Mouse (Mus musculus): ENCODE measurements around the gene 4931428F04Rik.

The 4931428F04Rik gene

DNA sequence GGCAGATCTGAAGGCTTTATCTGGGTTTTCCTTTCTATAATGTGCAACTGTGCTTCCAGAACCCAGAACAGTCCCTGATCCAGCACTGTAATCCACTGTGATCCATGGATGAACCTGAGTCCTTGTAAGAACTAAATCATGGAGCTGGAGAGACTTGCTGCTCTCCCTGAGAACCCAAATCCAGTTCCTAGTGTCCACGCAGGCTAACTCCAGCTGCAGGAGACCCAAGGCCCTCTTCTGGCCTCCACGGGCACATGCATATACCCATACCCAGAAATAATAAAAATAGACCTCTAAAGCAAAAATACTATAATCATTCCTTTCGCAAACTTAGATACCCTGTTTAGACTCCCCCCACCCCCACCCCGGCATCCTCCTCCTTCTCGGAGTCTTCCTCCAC lies 1.4 kb downstream of the 4931428F04Rik start:
- WGBS = 55% methylated on average over 5 of the region's 5 CpGs

DNA sequence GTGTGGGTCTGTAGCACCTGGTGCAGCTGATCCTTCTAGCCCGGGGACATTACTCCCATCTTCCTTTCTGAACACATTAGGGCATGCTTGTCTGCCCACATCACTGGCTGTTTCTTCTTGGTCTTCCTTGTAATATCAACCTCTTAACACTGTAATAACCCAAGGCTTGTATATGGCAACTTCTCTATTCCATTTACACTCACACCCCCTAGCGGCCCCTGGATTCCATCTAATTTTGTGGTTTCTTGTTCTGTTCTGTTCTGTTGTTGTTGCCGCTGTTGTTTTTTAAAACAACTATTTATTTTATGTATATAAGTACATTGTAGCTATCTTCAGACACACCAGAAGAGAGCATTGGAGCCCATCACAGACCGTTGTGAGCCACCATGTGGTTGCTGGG lies 2.8 kb downstream of the 4931428F04Rik start:
- 89% methylated on average over 4 of the region's 4 CpGs for WGBS

DNA sequence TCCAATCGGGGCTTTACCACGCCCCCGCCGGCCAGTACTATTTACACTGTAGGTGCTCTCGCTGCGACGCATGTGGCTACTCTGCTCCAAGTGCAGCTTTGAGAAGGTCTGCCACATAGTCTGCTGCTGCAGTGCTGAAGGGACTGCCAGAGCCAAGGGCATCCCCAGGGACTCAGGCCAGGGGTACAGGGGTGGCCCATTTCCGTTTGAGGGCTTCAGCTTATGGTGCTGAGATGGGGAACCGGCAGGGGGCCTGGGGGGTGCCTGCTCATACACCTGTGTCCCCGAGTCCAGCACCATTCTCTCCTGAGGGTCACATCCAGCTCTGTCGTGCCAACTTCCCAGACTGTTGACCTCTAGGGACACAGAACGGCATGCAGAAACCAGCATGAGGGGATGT lies 4.2 kb downstream of the 4931428F04Rik start:
- 65% methylated on average over 12 of the region's 12 CpGs for WGBS

- WGBS = 52% methylated on average over 23 of the region's 23 CpGs
These were observed 6.6 kb downstream of the 4931428F04Rik start for GRCm38 (mm10) chr8:105283074-105283473.

GRCm38 (mm10) chr8:105282239-105282638 lies 7.4 kb downstream of the 4931428F04Rik start:
- 94% methylated on average over 4 of the region's 4 CpGs for WGBS

- WGBS = 93% methylated on average over 12 of the region's 12 CpGs
These were observed 7.8 kb downstream of the 4931428F04Rik start for GRCm38 (mm10) chr8:105281821-105282220.

DNA sequence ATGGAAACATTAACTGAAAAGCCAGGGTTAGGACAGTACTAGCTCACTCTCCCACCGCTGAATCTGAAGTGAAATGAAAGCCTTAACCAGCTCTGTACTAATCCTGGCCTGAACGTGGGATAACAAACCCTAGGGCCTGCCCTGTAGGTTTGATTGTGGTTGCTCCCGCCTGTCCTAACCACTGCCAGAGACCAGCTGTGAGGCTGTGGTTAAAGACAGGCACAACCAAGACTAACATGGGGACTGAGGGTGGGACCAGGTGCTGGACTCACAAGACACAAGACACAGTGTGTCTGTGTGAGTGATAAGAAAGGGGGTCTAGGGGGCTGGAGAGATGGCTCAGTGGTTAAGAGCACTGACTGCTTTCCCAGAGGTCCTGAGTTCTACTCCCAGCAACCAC lies 9.1 kb downstream of the 4931428F04Rik start:
- WGBS = 84% methylated on average over 3 of the region's 3 CpGs

DNA sequence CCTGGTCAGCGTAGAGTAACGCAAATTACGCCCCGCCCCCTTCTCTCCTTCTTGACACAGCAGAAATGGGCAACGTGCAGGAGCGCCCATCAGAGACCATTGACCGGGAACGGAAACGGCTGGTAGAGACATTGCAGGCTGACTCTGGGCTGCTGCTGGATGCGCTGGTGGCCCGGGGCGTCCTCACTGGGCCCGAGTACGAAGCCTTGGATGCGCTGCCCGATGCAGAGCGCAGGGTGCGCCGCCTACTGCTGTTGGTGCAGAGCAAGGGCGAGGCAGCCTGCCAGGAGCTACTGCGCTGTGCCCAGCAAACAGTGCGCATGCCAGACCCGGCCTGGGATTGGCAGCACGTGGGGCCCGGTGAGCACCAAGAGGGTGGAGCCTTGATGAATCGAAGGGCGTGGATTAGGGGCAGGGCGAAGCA lies 10.7 kb downstream of the 4931428F04Rik start:
- 5% methylated on average over 28 of the region's 28 CpGs for WGBS

- WGBS = 4% methylated on average over 30 of the region's 30 CpGs
These were observed 13.2 kb downstream of the 4931428F04Rik start for GRCm38 (mm10) chr8:105276292-105277120.

DNA sequence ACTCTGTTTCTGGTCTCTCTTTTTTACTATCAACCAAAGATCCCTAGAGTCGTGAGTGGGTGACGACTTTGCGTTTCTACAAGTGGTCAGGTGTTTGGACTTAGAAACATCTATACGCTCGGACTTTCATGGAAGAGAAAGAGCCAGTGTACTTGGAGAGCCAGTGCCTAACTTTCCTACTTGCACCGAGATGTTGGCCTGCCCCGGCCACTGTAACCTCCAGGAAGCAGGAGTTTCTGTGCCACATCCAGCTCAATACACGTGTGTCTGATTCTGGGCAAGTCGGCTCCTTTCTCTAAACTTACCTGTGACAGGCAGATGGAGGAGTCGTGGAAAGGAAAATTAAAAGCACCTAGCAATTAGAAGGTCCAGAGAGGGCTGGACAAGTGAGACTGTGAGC lies 13.8 kb downstream of the 4931428F04Rik start, which contains the start of gene Nol3:
Gene Nol3, plus strand, starts transcription at position 301 of the 400 bp plus-strand sequence.
- WGBS = 3% methylated on average over 10 of the region's 10 CpGs

DNA sequence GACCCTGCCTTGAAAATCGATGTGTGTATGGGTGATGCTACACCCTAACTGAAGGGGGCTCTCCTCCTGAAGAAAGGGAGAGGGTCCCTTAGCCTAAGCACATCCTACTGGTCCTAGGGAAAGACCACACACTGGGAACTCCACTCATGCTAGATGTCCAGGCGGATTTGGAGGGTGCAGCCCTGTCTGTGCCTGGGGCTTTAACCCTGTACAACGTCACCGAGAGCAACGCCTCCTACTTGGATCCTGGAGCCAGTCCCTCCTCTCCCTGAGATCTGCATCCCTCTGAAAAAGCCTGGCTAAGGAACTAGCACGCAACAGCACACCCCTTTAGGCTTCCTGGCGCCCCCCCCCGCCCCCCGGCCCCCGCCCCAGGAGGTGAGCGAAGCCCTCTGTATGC lies 14.3 kb downstream of the 4931428F04Rik start:
- WGBS = 8% methylated on average over 11 of the region's 11 CpGs

GRCm38 (mm10) chr8:105270916-105271186 lies 18.8 kb downstream of the 4931428F04Rik start:
- WGBS = 32% methylated on average over 11 of the region's 11 CpGs

DNA sequence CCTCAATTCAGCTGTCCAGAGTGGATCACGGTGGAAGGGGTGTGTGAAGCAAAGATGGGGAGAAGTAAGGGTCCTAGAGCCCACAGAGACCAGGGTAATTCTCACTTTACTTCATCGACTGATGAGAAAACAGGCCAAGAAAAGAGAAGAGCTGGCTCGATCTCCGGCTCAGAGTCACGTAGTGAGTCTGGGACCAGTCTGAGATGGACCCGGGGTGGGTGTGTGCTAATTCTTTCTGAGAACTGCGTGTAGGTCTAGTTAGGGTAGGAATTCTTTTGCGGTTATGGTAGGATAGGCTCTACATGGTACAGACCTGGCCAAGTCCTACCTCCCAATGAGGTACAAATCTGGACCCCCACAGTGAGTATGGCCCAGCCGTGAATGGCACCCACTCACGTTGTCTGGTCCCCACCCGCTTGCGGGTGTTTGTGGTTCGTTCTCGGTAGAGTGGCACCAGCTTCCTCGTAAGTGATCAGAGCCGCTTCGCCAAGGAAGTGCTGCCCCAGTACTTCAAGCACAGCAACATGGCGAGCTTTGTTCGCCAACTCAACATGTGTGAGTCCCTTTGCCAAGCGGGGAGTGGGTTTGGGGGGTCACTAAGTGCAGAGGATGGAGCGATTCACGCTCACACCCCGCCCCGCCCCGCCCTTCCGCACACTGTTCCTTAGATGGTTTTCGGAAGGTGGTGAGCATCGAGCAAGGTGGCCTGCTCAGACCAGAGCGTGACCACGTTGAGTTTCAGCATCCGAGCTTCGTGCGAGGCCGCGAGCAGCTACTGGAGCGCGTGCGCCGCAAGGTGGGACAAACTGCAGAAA lies 19.4 kb downstream of the 4931428F04Rik start:
- 21% methylated on average over 39 of the region's 39 CpGs for WGBS

DNA sequence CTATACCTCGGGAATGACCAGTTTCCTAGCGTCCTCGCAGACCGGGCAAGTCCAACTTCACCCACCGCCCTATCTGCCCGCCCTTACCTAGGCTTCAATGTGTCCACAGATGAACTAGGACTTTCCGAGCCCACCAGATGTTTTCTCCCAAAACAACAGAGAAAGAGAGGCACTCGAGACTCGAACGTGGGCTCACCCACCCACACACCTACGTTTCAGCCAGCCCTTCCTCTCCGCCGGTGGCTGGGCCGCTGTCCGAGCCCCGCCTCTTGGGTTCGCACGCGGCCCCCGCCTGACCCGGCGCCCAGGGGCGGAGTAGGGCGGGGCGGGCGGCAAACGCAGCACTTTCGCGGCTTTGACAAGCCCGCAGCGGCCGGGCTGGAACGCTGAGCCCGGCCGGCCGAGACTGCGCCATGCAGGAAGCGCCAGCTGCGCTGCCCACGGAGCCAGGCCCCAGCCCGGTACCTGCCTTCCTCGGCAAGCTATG lies 20.2 kb downstream of the 4931428F04Rik start, which contains the start of gene Hsf4:
Gene Hsf4, plus strand, starts transcription at position 341 of the 487 bp plus-strand sequence.
- 3% methylated on average over 42 of the region's 42 CpGs for WGBS

DNA sequence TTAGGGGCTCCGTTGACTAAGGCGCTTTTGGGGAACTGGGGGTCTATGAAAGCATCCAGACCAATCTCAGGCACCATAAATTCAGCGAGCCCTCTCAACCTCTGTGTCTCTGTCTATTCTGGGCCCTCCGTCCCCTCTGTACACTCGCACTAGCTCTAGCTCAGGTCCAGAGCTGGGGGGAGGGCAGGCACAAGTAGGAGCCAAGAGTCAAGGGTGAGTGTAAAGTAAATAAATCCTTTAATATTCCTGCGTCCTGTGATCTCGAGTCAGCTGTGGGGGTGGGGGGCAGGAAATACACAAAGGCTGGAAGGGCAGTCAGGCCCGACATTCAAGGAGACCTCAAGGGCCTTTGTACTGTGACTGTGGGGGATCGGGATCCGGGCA lies 20.6 kb downstream of the 4931428F04Rik start:
- WGBS = 6% methylated on average over 10 of the region's 10 CpGs

DNA sequence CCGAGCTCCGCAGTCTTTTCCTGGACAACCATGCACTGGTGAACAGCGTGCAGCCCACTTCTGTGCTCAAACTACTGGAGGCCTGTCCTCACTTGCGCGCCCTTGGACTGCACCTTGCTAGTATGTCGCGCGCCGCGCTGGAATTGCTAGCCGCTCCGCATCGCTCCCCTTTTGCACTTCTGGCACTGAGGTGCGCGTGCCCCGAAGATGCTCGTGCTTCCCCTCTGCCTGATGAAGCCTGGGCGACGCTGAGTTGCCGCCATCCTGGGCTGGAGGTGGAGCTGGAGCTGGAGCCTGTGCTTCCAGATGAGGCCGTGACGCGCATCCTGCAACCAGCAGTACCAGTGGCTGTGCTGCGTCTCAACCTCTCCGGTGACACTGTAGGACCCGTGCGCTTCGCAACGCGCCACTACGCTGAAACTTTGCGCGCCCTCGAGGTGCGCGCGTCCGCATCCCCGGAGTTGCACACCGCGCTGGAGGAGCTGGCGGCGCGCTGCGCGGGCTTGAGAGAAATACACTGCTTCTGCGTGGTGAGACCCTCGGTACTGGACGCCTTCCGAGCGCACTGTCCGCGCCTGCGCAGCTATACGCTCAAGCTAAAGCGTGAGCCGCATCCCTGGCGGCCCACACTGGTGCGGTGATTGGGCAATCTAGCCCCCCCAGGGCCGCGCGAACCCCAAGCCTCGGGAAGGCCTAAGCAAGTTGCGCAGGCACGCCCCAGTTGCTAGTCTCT lies 21.2 kb downstream of the 4931428F04Rik start:
- 7% methylated on average over 65 of the region's 65 CpGs for WGBS

DNA sequence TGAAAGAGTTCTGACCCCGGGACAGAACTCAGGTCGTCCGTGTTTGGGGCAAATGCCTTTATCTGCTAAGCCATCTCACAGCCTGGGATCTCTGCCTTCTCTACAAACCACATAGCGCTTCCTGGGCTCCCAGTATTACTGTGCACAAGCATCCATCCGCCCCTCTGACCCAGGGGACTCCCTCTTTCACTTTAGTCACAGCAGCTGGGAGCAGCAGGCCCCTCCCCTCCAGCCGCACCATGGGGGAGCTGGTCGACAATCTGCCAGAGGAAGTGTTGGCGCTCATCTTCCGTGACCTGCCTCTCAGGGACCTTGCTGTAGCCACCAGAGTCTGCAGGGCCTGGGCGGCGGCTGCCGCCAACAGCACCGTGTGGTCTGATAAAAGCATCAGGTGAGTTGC lies 22.9 kb downstream of the 4931428F04Rik start:
- WGBS = 52% methylated on average over 13 of the region's 13 CpGs

DNA sequence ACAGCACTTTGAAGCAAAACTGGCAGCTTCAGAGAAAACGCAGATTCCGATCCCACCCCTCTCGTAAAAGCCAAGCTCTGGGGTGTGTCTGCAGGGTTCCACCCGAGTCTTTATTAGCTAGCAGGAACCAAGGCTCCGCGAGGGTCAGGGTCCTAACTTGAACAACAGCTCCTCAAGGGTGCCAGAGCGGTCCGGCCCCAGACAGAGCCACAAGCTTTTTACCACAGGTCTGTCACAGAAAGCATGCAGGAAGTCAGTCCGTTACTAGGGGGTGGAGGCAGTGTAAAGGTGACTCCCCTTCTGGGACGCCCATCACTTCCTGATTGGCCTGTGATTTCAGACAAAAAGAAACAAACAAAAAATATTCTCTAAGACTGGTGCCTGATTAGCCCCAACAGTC lies 24.5 kb downstream of the 4931428F04Rik start:
- WGBS = 16% methylated on average over 10 of the region's 10 CpGs

- 2% methylated on average over 54 of the region's 54 CpGs for WGBS
These were observed 25.4 kb downstream of the 4931428F04Rik start, which contains the start of the genes Tradd and Fbxl8 for GRCm38 (mm10) chr8:105264024-105264982. Gene Tradd, minus strand, starts transcription at chr8:105264609. Gene Fbxl8, plus strand, starts transcription at chr8:105264648.

DNA sequence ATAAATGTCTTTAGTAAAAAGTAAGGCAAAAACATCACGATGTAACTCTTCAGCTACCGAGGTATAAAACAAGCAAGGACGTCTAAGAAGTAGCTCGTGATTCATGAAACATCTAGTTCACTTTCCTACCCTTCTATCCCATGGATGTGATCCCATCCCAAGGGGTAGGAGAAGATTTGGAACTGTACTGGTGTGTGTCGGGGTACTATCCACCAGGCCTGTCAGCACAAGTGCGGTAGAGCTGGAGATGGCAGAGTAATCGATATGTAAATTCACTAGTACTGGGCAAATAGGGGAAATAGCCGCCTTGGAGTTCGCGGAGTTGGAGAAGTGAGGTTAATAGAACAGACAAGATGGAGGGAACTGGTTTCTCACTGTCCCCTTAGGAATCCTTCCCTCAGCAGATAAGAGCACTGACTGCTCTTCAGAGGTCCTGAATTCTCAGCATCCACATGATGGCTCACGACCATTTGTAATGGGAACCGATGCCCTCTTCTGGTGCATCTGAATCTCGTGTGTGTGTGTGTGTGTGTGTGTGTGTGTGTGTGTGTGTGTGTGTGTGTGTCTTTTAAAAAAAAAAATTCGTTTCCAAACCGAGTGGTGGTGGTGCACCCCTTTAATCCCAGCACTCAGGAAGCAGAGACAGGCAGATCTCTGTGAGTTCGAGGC lies 26.3 kb downstream of the 4931428F04Rik start:
- 49% methylated on average over 16 of the region's 16 CpGs for WGBS

Data from cerebral cortex, adult 2 months (tissue).